Mouse (Mus musculus): ENCODE data around the gene B130006D01Rik.

DNA sequence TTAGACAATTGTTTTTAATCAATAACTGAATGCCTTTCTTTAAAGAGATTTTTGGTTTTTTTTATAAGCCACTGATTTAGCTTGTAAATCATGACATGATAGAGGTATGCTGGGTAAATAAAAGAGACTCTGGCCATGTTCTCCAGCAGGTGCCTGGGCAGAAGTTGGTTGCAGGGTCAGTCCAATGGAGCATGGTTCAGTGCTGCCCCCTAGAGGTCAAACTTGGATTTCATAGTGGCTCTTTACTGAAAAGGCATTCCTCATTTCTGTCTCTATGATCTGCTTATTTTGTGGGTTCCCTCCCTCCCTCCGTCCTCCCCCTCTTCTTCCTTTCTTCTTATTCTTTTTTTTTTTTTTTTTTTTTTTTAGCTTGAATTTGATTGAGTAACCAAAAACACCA, 27.6 kb downstream of the B130006D01Rik start:
- peak; percentile 75; the same call in 1 of the 2 replicates for TF ChIP-seq CTCF (IDR thresholded peaks at IDR 0.05; ENCODE audit: control insufficient read depth, insufficient read depth, insufficient replicate concordance, low read depth, low read length)
- no peak for TF ChIP-seq POLR2A (IDR thresholded peaks at IDR 0.05; ENCODE audit: control insufficient read depth, low read depth, low read length)
